Mouse (Mus musculus) E14TG2a.4 (cell line): ENCODE measurements around the gene Map4k4.

ENCODE experiments used
- CTCF ChIP-seq: conservative IDR thresholded peaks from 2 replicates; pipeline ENCODE4 v1.5.1; 2014; ENCODE audit warnings: low read length
- NANOG ChIP-seq: IDR thresholded peaks from 2 replicates; pipeline ENCODE4 v1.6.1; 2014; ENCODE audit warnings: borderline replicate concordance, low read length, mixed read lengths

DNA sequence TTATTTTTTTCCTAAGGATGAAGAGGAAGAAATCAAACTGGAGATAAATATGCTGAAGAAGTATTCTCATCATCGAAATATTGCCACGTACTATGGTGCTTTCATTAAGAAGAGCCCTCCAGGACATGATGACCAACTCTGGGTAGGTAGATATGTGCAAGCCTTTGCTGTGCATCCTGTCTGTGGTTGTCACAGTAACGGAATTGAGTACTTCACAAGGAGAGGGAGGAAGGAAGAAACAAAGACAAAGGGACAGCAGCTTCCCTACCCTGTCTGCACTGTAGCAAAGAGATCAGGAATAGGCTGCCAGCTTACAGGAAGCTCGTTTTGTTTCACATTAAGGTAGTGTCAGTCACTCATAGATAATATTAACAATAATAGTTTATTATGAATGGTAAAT lies 73.2 kb downstream of the Map4k4 start:
- TF ChIP-seq CTCF (no peak), NANOG (no peak)
